Mouse (Mus musculus) neural tube, embryonic 11.5 days (tissue): ENCODE results near the gene Hivep1. TPM values are rescaled to one million over a fixed set of nuclear protein-coding genes. Genes with fewer than 3 reads are reported as not detected.

ENCODE experiments used
- ATAC-seq: fragments of 200-750 bp; cut with Nextera tagmentation; 2 replicates; pipeline ENCODE4 v1.8.0; 2017; ENCODE audit warnings: moderate number of reproducible peaks, mild to moderate bottlenecking, moderate TSS enrichment, moderate library complexity; ENCODE audit not compliant: insufficient read depth, low FRiP score, low TSS enrichment
- DNase-seq: peaks from one replicate; pipeline ENCODE4 v3.0.0-alpha.2; 2015; ENCODE audit warnings: low spot score
- H3K27ac ChIP-seq: fragments of 300-500 bp; sonication (generic); 2 replicates; pipeline ENCODE4 v1.5.1; 2014; ENCODE audit warnings: low read depth, mild to moderate bottlenecking, low read length
- H3K27me3 ChIP-seq: fragments of 300-500 bp; sonication (generic); 2 replicates; pipeline ENCODE4 v1.6.1; 2014; ENCODE audit warnings: mild to moderate bottlenecking, low read length, mixed read lengths; ENCODE audit not compliant: control insufficient read depth, insufficient read depth
- H3K36me3 ChIP-seq: fragments of 300-500 bp; sonication (generic); 2 replicates; pipeline ENCODE4 v1.6.1; 2014; ENCODE audit warnings: mild to moderate bottlenecking, low read length, moderate library complexity, mixed read lengths; ENCODE audit not compliant: control insufficient read depth, insufficient read depth
- H3K4me1 ChIP-seq: fragments of 300-500 bp; sonication (generic); 2 replicates; pipeline ENCODE4 v1.6.1; 2014; ENCODE audit warnings: low read length, mixed read lengths; ENCODE audit not compliant: control insufficient read depth, insufficient read depth
- H3K4me2 ChIP-seq: fragments of 300-500 bp; sonication (generic); 2 replicates; pipeline ENCODE4 v1.6.1; 2014; ENCODE audit warnings: low read depth, mild to moderate bottlenecking, moderate library complexity
- H3K4me3 ChIP-seq: fragments of 300-500 bp; sonication (generic); 2 replicates; pipeline ENCODE4 v1.5.1; 2014; ENCODE audit warnings: low read depth, low read length
- H3K9ac ChIP-seq: fragments of 300-500 bp; sonication (generic); 2 replicates; pipeline ENCODE4 v1.6.1; 2014; ENCODE audit warnings: mild to moderate bottlenecking, low read length
- H3K9me3 ChIP-seq: fragments of 300-500 bp; sonication (generic); 2 replicates; pipeline ENCODE4 v1.6.1; 2016; ENCODE audit warnings: low read length; ENCODE audit not compliant: control insufficient read depth
- WGBS: fragments of 180-500 bp; shearing (Covaris S2); extraction: QIAGEN DNeasy Blood & Tissue Kit; methylation state at CpG from one replicate; pipeline ENCODE4 v1.1.7; 2014; 5-methylcytosine and 5-hydroxymethylcytosine counted together
- polyA plus RNA-seq: library from polyadenylated mRNA; unstranded; fragments of >200 nt; fragmentation: Nextera tagmentation; extraction: Ambion mirVana; gene quantifications from 2 replicates; pipeline ENCODE4 v1.2.1, GENCODE M21; 2014

Gene Hivep1
- polyA plus RNA-seq, 1 experiment from 2014 or later, result 13.0 TPM

DNA sequence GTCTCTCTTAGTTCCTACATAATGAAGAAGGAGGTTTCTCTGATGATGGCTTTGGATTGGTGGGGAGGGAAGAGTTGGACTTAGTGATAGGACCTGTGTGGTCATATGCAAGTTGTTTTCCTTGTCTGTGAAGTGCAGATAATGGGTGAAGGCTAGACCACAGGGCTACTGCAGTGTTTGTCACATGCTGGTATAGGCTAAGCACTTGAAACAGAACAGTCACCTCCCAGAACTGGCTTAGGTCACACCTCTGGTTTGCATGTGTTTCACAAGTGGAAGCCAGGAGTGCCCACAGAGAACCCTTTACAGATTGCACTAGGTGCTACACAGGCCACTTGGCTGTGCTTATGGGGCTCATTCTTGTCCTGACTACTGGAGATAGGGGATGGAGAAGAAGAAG lies 12.4 kb downstream of the Hivep1 start:
- Histone ChIP-seq H3K36me3 (peaks cover 2% of the 10 kb centered on the region), H3K9ac (no peak overlapping the region), H3K9me3 (no peaks in the 10 kb centered on the region), H3K4me1 (no peaks in the 10 kb centered on the region), H3K4me3 (no peak overlapping the region), H3K4me2 (no peak overlapping the region), H3K27me3 (no peaks in the 10 kb centered on the region), H3K27ac (no peak overlapping the region)
- no peak for DNase-seq
- ATAC-seq, result no peak

DNA sequence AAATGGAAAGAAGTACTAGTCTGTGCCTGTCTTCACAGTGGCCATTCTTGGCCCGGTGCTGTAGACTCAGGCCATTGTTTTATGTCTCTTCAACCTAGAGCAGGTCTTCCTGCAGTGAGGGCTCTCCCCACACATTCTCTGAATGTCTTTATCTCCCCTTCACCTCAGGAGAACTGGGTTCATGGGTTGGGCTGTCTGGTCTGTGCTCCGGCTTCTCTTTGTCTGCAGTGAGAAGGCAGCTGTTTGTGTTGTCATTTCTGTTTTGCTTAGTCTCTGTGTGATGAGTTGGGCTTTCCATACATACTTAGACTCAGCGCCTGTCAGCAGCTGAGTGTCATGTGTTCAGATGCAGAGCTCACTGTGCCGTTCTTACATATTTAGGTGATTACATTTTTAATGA lies 18.4 kb downstream of the Hivep1 start:
- DNase-seq, result no peak
- H3K4me1 ChIP-seq, result no peaks in the 10 kb centered on the region
- no peak overlapping the region for H3K4me2 ChIP-seq
- no peak for ATAC-seq
- H3K36me3 ChIP-seq, result no peaks in the 10 kb centered on the region
- H3K27ac ChIP-seq, result no peak overlapping the region
- H3K9ac ChIP-seq, result no peak overlapping the region
- H3K4me3 ChIP-seq, result no peak overlapping the region
- no peaks in the 10 kb centered on the region for H3K27me3 ChIP-seq
- no peaks in the 10 kb centered on the region for H3K9me3 ChIP-seq
- WGBS, result 84% methylated on average over 4 of the region's 4 CpGs

- no peaks in the 10 kb centered on the region for H3K36me3 ChIP-seq
- ATAC-seq, result no peak
Measured at GRCm38 (mm10) chr13:42071011-42071410, 19.2 kb downstream of the Hivep1 start.

GRCm38 (mm10) chr13:42073285-42073684 lies 21.5 kb downstream of the Hivep1 start:
- ATAC-seq (no peak), DNase-seq (no peak)
- H3K36me3 ChIP-seq, result no peaks in the 10 kb centered on the region
- 87% methylated on average over 6 of the region's 6 CpGs for WGBS
- no peaks in the 10 kb centered on the region for H3K27me3 ChIP-seq
- H3K9me3 ChIP-seq, result no peaks in the 10 kb centered on the region
- H3K9ac ChIP-seq, result no peak overlapping the region
- no peaks in the 10 kb centered on the region for H3K4me1 ChIP-seq
- H3K27ac ChIP-seq, result no peak overlapping the region
- no peak overlapping the region for H3K4me2 ChIP-seq
- no peak overlapping the region for H3K4me3 ChIP-seq

More at GRCm38 (mm10) chr13:42071011-42071410, 19.2 kb downstream of the Hivep1 start:
- H3K27me3 ChIP-seq, result no peaks in the 10 kb centered on the region
- no peak overlapping the region for H3K4me2 ChIP-seq
- H3K4me3 ChIP-seq, result no peak overlapping the region
- no peak for DNase-seq
- H3K27ac ChIP-seq, result no peak overlapping the region
- WGBS, result 92% methylated on average over 6 of the region's 6 CpGs
- H3K4me1 ChIP-seq, result no peaks in the 10 kb centered on the region
- no peak overlapping the region for H3K9ac ChIP-seq
- no peaks in the 10 kb centered on the region for H3K9me3 ChIP-seq

DNA sequence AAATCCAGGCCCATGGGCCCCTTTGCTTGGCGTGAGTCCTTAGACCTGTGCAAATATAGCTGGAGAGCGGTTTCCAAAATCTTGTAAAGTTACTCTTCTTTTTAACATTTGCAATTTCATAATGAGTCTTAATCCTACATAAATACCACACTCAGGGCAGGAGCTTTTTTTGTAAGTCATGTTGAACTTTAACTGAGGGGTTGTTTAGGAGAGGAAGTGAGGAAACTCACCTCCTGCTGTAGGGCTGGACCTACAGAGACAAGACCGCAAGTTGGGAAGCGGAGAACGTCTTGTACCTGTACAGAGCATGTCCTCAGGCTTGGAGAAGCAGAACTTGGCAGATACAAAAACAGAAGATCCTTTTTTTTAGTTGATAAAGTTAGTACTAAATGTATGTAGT lies 23.7 kb downstream of the Hivep1 start:
- DNase-seq (no peak), ATAC-seq (no peak)
- H3K9ac ChIP-seq, result no peak overlapping the region
- WGBS, result 92% methylated on average over 5 of the region's 5 CpGs
- no peaks in the 10 kb centered on the region for H3K27me3 ChIP-seq
- H3K4me2 ChIP-seq, result no peak overlapping the region
- no peaks in the 10 kb centered on the region for H3K9me3 ChIP-seq
- no peaks in the 10 kb centered on the region for H3K4me1 ChIP-seq
- no peak overlapping the region for H3K27ac ChIP-seq
- H3K4me3 ChIP-seq, result no peak overlapping the region
- 0 out of 2 replicates have a peak, but pooled peaks cover under 1% of the 10 kb centered on the region for H3K36me3 ChIP-seq

GRCm38 (mm10) chr13:42076751-42077302 lies 25.0 kb downstream of the Hivep1 start:
- Histone ChIP-seq H3K36me3 (0 out of 2 replicates have a peak, but pooled peaks cover 2% of the 10 kb centered on the region), H3K9me3 (no peaks in the 10 kb centered on the region), H3K4me2 (no peak overlapping the region), H3K9ac (no peak overlapping the region), H3K4me1 (no peaks in the 10 kb centered on the region), H3K27ac (no peak overlapping the region), H3K4me3 (no peak overlapping the region), H3K27me3 (no peaks in the 10 kb centered on the region)
- 96% methylated on average over 5 of the region's 5 CpGs for WGBS
- ATAC-seq (no peak), DNase-seq (no peak)

GRCm38 (mm10) chr13:42077629-42078028 lies 25.8 kb downstream of the Hivep1 start:
- Histone ChIP-seq H3K36me3 (0 out of 2 replicates have a peak, but pooled peaks cover 2% of the 10 kb centered on the region), H3K9ac (no peak overlapping the region), H3K4me1 (no peaks in the 10 kb centered on the region), H3K9me3 (no peaks in the 10 kb centered on the region), H3K4me3 (no peak overlapping the region), H3K27me3 (no peaks in the 10 kb centered on the region), H3K27ac (no peak overlapping the region), H3K4me2 (no peak overlapping the region)
- DNase-seq, result no peak
- no peak for ATAC-seq
- WGBS, result 85% methylated on average over 3 of the region's 3 CpGs

- ATAC-seq (no peak), DNase-seq (no peak)
- Histone ChIP-seq H3K4me3 (no peak overlapping the region), H3K9me3 (no peaks in the 10 kb centered on the region), H3K4me1 (no peaks in the 10 kb centered on the region), H3K36me3 (0 out of 2 replicates have a peak, but pooled peaks cover 2% of the 10 kb centered on the region), H3K4me2 (no peak overlapping the region), H3K9ac (no peak overlapping the region), H3K27ac (no peak overlapping the region), H3K27me3 (no peaks in the 10 kb centered on the region)
- WGBS, result 75% methylated on average over 10 of the region's 10 CpGs
Measured at GRCm38 (mm10) chr13:42080131-42080916, 28.5 kb downstream of the Hivep1 start.

- Histone ChIP-seq H3K9ac (no peak overlapping the region), H3K27ac (no peak overlapping the region), H3K4me1 (peaks cover 5% of the 10 kb centered on the region), H3K36me3 (no peaks in the 10 kb centered on the region), H3K4me3 (no peak overlapping the region), H3K9me3 (no peaks in the 10 kb centered on the region), H3K27me3 (no peaks in the 10 kb centered on the region), H3K4me2 (no peak overlapping the region)
- DNase-seq, result no peak
- ATAC-seq, result no peak
- 77% methylated on average over 5 of the region's 5 CpGs for WGBS
Measured at GRCm38 (mm10) chr13:42088339-42088738, 36.5 kb downstream of the Hivep1 start.
